Mouse (Mus musculus): ENCODE results near the gene Atad2b. TPM values are rescaled to one million over a fixed set of nuclear protein-coding genes. Genes with fewer than 3 reads are reported as not detected.
"Not testable (repeated sequence)": the region's sequence is repeated elsewhere in the genome, so short reads cannot be mapped to it uniquely, and the experiment has no call there.

Gene Atad2b
- total RNA-seq (2015) (54.1 and 65.0 TPM in 2 replicates), total RNA-seq (2017) (33.5 and 40.0 TPM in 2 replicates)

DNA sequence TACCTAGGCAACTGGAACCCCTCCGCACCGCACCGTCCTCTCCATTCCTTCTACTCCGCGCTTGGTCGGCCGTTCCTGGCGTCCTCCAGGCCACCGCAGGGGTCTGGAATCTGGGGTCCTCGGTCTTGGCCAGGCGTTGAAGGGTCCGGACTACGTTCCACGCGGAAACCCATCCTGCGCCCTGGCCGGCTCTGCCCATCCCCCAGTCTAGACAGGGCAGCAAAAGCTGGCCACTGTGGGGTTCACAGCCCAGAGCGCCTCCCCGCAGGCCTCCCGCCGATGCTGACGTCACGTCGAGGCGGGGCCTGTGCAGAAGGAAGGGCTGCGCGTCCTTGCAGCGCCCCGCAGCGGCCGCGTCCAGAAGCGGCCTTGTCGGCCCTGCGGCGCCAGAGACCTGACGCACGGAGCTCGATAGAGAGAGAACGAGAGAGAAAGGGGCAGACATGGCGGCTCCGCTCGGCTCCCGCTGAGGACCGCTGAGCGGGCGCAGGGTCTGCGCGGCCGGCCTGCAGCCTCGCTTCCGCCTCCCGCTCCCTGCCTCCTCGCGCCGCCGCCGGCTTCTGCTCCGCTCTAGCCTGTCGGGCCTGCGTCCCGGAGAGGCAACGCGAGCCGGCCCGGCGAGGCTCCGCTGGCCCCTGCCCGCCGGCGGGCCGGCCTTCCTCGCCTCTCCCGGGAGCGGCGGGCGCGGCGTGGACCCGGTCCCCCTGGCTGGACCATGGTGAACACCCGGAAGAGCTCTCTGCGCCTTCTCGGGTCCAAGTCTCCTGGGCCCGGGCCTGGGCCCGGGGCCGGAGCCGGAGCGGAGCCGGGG lies at the start of gene Atad2b:
Atad2b (plus strand) TSS at position 360 of the 811 bp plus-strand sequence.
- ATAC-seq (replicated peaks; ENCODE audit: poor library complexity) = peak; percentile 89

DNA sequence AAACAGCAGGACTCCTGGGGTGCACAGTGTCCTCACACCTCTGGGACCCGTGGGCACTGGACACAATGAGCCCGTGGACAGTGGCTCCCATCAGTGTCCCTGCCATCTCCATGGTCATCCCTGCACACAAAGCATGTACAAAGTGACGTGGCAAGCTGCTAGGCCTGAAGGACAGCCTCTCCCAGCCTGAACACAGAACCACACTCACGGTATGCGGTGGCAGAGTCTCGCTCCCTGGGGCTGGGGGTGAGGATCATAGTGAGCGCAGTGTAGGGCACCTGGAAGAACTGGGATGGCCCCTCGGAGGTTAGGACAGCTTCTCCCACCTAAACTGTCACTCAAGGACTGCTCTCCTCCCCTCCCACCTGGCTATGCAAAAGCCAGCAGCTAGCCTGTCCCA lies 48.2 kb upstream of the Atad2b start:
- ATAC-seq (replicated peaks; ENCODE audit: poor library complexity) = no peak

DNA sequence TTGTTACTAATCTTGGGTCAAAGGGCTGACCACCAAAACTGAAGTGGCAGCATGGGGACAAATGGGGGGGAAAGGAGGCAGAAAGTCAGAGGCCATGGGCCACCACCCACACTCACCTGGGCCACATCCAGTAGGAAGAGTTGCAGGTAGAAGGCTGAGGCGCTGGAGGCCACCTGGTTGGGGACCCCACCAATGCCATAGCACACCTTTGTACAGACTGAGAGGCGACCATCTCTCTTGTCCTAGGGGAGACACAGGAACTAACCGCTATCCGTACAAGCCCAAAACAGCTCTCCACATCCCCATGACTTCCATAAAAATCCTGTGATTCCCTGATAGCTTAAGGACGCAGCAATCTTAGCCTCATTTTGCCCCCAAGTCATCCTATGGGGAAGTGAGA lies 45.9 kb upstream of the Atad2b start:
- ATAC-seq (replicated peaks; ENCODE audit: poor library complexity) = no peak

DNA sequence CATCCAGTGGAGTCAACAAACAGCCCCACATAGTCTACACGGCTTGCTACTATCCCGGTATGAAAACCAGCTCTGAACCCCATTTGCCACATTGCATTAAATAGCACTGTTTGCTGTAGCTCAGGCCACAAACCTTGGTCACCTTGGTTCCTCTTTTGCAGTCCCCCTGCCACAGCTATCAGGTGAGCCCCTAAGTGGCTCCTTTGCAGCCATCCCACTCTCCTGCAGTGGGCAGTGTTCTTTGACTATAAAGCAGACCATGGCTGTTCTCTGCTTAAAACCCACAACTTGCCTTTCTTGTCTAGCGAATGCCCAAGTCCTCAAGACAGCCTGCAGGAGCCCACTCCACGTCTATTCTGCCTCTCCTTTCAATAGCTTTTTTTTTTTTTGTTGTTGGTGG lies 44.9 kb upstream of the Atad2b start:
- ATAC-seq (replicated peaks; ENCODE audit: poor library complexity) = no peak

DNA sequence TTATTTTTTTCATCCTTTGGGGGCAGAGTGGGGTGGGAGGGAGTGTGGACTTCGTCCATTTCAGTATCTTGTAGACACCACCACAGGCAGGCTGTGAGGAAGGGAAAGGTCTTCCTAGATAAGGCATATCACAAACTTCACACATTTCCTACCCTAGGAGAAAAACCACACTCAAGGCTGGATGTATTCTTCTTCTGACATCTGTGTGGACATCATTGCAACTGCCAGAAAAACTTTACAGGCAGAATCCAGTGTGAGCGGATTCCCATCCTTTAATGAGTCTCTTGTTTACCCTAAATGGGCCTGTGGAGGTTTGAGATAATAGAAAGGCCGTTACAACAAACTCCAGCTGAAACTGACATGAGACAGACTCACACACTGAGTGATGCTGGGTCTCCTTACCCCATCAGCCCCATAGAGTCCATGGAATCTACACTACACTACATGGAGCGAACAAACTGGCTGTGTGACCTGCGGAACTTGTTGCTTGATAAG lies 44.1 kb upstream of the Atad2b start:
- ATAC-seq (replicated peaks; ENCODE audit: poor library complexity) = peak; percentile 74

DNA sequence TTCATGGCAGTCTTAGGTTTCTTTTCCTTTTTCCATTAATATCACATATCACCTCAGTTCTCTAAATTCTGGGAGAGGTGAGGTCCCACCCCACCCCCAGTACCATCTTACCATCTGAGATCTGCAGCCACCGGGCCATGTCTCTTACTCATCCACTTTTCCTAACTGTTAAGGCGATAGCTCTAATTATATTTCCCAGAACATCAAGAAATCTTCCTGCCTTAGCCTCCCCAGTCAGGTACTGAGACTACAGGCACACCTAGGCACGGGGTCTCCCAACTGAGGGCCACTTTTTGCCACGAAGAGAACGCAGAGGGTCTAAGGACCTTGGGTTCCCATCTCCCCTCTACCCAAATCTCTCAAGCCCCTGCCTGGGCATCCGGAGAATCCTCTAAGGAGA lies 43.6 kb upstream of the Atad2b start:
- 0 out of 2 replicates have a peak, but pooled peaks have one; percentile 1 for ATAC-seq (replicated peaks; ENCODE audit: poor library complexity)

DNA sequence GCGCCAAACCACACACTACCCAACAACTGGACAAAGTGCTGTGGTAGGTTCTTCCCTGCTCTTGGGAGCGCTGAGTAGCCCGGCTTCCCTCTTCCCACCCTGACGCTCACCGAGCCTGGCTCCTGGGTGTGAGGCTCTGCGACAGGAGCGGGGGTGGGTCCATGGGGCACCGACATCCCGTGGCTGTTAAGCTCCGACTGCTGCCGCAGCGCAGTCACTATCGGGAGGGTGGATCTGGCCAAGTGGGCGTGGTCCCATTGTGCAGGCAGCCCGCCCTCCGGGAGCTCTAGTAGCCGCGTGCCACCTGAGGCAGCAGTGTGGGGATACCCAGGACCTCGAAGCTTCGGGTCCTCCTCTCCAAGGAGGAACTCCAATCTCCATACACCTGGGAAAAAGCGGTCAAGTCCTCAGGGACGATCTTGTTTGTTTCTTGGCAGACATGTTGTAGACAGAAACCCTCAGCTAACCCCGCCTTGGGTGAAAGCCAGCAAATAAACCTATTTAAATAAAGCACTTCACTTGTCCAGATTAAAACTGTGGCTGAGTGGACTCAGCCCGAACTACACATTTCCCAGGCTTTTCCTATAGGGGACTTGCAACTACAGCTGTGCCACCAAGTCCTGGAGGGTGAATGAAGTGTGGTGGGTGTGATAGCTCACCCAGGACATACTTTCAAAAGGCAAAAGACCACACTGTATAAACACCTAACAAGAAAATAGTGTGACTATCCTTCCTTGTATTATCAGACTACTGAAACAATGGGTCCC lies 42.8 kb upstream of the Atad2b start, which contains the start of gene Mfsd2b:
Mfsd2b (minus strand) TSS at position 199 of the 767 bp plus-strand sequence.
- ATAC-seq (replicated peaks; ENCODE audit: poor library complexity) = peak; percentile 77

DNA sequence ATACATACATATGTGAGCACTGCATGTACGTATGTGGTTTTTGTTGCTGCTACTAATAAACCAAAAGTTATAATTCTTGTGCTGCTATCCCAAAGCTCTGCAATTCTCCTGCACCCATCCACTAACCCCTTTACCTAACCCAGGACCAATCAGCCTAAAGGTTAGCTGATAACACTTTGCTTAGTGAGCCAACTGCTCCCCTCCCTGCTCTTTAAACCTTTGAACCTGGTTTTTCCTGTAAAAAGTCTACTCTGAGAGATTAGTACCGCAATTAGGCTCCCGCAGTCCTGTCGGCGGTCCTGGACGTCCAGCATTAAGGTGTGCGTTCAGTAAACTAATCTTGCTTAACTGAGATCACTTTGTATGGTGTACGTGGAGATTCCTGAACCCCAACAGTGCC lies 41.5 kb upstream of the Atad2b start:
- ATAC-seq (replicated peaks; ENCODE audit: poor library complexity) = no peak

DNA sequence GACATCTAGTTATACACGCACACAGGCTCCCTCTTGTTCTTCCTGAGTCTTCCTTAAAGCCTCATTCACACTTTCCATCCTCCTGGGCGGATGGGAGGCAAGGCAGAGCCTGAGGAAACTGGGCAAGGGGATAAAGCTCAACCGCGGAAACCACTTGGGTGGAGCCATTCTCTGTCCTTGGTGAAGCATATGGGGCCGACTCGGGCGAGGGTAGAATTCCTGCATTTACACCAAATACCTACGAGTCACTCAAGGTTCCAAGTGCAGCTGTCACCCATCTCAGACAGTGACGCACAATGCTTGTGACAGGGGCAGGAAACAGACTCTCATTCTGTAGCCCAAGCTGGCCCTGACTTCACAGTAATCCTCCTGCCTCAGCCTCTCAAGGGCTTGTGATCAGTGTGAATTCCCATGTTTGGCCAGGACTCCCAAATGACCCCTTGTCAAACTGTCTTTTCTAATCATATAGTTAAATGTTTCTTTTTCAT lies 38.8 kb upstream of the Atad2b start:
- ATAC-seq (replicated peaks; ENCODE audit: poor library complexity) = peak; percentile 11; the same call in 1 of the 2 replicates

DNA sequence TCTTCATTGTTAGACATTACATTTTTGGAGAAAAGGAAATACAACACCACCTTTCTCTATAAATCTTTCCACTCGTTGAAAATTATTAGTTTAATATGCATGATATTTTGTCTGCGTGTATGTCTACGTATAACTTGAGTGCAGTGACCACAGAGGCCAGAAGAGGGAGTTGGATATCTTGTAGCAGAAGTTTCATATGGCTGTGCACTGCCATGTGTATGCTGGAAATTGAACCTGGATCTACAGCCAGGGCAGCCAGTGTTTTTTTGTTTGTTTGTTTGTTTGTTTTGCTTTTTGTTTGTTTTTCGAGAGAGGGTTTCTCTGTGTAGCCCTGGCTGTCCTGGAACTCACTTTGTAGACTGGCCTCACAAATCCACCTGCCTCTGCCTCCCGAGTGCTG lies 38.1 kb upstream of the Atad2b start:
- no peak for ATAC-seq (replicated peaks; ENCODE audit: poor library complexity)

DNA sequence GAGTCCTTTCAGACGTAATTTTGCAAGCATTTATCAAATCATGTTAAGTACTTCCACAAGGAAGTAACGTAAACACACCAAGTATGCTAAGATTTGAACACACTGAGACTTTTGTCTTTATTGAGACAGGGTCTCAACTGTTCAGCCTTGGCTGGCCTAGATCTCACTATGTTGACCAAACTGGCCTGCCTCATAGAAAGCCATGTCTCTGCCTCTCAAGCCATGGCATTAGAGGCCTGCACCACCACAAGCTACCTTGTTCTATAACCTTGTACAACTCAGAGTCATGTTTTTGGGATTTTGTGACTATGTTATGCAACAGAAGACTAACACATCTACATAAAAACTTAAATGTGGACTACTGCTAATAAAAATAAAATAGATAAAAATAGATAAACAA lies 35.1 kb upstream of the Atad2b start:
- no peak for ATAC-seq (replicated peaks; ENCODE audit: poor library complexity)

DNA sequence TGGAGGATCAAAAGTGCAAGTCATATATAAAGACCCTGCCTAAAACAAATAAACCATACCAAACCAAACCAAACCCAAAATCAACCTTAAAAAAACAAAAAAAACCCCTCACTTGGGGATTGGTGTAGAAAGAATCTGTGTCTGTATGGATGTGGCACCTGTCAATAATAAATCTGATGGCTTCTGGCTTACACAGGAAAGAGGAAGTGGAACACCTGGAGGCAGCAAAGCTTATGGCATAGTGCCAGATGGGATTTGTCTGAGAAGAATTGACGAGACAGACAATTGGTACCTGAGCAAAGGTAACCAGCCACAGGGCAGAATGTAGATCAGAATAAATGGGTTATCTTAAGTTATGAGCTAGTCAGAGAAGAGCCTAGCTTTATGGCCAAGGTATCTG lies 32.1 kb upstream of the Atad2b start:
- no peak for ATAC-seq (replicated peaks; ENCODE audit: poor library complexity)

DNA sequence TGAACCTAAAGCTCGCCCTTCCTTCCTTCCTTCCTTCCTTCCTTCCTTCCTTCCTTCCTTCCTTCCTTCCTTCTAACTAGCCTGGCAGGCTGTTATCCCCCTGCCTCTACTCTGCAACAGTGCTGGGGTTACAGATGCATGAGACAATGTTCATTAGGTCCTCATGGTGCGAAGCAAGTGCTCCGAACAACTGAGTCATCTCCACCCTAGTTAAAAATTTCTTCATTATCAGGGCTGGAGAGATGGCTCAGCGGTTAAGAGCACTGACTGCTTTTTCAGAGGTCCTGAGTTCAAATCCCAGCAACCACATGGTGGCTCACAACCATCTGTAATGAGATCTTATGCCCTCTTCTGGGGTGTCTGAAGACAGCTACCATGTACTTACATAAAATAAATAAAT lies 30.6 kb upstream of the Atad2b start:
- not testable (repeated sequence) for ATAC-seq (replicated peaks; ENCODE audit: poor library complexity)

DNA sequence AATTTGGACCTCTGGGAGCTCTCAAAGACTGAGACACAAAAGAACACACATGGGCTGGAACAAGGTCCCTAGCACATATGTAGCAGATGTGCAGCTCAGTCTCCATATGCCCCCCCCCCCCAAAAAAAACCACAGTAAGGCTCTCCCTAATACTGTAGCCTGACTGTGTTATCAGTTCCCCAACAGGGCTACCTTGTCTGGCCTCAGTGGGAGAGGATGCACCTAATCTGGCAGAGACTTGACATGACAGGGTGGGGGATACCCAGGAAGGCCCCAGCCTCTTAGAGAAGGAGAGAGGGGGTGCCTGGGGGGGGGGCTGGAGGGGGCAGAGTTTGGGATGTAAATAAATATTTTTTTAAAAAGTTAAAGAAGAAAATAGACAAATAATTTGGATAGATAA lies 28.4 kb upstream of the Atad2b start:
- no peak for ATAC-seq (replicated peaks; ENCODE audit: poor library complexity)

DNA sequence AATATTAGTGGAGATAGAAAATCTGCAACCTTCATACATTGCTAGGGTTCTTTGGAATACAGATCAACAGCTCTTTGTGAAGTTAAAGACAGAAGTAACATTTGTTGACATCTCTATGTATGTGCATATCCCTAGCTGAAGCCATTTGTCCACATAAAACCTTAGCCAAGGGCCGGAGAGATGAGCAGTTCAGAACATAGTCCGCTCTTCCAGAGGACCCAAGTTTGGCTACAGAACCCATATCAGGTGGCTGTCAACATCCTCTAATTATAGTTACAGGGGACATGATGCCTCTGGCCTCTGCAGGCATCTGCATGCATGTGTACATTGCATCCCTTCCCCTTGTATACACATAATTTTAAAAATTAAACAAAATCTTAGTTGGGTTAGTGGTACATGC lies 27.9 kb upstream of the Atad2b start:
- ATAC-seq (replicated peaks; ENCODE audit: poor library complexity) = no peak

DNA sequence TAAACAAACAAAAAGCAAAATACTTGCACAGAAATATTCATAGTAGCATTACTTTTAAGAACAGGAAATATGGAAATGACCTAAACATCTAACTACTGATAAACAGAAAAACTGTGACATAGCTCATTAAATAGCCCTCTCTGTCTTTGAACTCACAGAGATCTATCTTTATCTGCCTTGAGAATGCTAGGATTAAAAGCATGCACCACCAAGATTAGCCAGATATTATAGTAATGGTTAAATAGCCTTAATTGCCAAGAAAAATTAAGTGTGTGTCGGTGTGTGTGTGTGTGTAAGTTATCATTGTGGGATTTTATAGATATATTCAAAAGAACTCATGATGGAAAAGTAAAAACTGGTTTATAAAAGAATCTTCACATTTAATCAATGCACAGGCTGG lies 27.3 kb upstream of the Atad2b start:
- peak; percentile 50 for ATAC-seq (replicated peaks; ENCODE audit: poor library complexity)

DNA sequence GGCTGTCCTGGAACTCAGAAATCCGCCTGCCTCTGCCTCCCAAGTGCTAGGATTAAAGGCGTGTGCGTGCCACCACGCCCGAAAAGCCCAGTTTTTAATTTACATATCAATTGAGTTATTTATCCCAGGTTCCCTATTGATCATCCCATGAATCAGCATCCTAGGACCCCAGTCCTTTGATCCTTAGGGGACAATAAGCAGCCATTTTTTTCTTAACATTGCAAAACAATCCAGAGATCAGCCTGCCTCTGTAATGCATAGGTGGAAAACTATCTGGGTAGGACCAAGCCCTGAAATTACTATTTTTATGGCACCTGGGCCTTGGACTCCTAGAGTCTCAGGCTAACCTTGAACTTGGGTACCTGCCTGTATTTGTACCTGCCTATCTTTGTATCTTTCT lies 19.1 kb upstream of the Atad2b start:
- ATAC-seq (replicated peaks; ENCODE audit: poor library complexity) = no peak

DNA sequence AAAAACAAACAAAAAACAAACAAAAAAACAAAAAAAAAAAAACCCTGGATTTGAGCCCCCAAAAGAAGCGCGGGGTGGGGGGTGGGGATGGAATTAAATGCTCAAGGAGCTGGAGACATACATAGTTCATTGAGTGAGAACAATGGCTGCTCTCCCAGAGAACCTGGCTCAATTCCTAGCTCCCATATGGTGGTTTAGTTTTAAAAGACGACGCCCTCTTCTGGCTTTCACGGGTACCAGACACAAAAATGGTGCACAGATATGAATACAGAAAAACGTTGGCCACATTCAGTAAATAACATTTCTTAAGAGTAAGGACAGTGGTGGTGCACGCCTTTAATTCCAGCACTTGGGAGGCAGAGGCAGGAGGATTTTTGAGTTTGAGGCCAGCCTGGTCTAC lies 11.2 kb upstream of the Atad2b start:
- ATAC-seq (replicated peaks; ENCODE audit: poor library complexity) = peak; percentile 30; the same call in 1 of the 2 replicates

DNA sequence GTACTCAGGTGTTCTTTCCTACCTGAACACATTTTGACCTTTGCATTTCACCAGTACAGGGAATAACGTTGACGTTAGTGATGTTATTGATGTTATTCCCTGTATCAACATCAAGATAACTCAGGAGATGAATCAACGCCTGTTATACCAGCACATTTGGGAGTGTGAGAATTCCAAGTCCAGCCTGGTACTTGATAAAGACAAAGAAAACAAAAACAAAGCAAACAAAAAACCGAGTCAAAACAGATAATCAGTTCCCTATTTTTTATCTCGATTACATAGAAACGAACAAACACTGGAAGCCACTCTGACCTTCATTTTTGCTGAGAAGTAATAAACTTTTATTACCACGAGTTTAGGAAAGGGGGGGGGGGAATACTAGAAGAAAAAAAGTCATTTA lies 10.7 kb upstream of the Atad2b start:
- ATAC-seq (replicated peaks; ENCODE audit: poor library complexity) = no peak

DNA sequence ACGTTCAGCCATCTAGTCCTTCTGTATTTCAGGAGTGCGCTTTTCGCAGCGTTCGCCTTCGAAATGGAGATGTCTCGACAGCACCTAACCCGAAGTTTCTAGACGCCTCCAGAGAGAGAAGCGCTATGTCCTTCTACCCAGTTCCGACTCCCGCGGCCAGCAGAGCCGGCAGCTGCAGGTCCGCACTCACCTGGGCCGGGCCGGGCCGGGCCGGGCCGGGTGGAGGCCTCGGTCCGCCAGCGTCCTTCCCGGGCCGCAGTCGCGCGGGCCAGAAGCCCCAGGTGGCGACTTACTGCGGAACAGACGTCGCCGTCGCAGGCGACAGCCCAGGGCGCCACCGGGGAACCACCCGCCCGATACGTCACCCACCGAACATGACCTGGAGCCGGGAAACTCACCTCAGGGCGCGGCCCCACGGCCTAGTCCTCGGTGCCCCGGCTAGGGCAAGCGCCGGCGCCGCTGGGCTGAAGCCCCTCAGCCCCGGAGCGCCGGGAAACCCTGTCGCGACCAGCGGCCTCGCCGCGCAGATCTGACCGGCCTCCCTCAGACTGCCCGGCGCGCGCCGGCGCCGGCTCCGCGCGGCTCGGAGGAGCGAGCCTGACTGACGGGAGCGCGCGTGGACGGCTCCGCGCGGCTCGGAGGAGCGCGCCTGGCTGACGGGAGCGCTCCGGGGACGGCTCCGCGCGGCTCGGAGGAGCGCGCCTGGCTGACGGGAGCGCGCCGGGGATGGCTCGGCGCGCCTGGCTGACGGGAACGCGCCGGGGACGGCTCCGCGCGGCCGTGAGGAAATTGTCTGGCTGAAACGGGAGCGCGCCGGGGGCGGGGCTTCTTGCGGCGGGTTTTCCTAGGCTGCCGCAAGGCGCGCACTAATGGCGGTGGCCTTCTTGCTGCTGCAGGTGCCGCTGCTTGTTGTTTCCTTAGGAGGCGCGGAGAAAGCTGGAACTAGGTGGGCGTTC lies 9.9 kb upstream of the Atad2b start, which contains the start of gene Ubxn2a:
Ubxn2a (minus strand) TSS at position 755 of the 956 bp plus-strand sequence.
- peak; percentile 91 for ATAC-seq (replicated peaks; ENCODE audit: poor library complexity)

Measured in megakaryocyte progenitor cell, adult 5-6 weeks (primary cell).